Mouse (Mus musculus) ovary, postnatal 14 days (tissue): ENCODE measurements at regions not wholly inside any gene's neighbourhood (a gene's known extent, or its start where the extent isn't known, plus 50 kb on each side); places are given as distances from the start of the nearest gene placed in this dataset.

ENCODE experiments used
- DNase-seq: peaks from one replicate; pipeline ENCODE4 v3.0.0; 2022; ENCODE audit warnings: low spot score

DNA sequence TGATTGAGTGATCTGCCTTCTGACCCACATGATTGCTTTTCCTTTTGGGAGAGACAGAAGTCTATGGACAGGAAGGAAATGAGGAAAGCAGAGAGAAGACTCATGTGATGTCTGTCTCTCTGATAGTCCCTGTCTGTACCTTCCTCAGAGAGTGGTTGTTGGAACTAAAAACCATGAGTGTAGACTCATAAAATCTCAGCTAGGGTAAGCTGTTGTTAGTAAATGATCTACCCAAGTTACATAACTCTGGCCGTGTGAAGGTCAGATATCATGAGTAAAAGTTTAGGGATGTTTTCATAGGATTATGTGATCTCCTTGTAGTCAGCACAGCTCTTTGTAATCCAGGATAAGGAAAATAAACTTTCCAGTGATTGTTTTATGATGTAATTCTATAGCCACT, 183.0 kb upstream of the Slc30a5 start:
- DNase-seq = no peak

DNA sequence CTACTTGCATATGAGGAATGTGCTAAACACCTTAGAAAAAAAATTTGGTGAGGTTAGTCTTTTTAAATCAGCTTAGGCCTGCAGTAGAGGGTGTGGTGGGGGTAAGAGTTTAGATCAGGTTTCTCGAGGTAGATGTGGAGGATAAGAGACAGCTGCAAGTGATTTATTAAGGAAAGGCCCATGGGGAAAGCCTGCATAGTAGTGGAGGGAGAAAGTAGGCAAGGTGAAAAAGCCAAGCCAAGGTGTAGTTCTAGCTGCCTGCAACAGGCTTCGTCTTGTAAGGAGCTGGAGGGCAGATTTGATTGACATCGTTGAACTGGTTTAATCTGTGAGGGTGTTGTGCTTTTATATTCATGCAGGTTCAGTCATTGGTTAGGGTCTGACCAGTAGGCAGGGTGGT, 182.2 kb upstream of the Slc30a5 start:
- no peak for DNase-seq

DNA sequence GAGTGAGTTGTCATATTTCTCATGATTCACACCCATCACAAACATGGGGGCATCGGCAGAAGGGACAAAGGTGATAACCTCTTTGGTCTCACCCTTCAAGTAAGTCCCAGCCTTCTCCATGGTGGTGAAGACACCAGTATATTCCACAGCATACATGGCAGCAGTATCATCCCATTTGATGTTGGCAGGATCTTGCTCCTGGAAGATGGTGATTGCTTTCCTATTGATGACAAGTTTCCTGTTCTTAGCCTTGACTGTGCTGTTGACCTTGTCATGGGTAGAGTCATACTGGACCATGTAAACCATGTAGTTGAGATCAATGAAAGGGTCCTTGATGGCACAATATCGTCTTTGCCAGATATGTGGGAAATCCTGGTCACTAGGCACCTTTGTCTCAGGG, 180.4 kb upstream of the Slc30a5 start:
- no peak for DNase-seq

DNA sequence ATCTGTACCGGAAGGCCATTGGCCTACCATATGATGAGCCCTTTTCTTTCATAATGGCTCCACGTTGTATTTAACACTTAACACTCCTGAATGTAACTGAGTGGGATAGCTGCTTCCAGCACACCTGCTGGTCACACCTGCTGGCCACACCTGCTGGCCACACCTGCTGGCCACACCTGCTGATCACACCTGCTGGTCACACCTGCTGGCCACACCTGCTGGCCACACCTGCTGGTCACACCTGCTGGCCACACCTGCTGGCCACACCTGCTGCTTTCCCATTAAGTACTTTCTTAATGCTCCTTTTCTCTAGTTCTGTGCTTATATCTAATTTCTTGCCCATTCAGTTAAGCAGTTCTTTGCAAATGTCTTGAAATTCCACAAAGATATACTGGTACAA, 157.4 kb upstream of the Slc30a5 start:
- no peak for DNase-seq

DNA sequence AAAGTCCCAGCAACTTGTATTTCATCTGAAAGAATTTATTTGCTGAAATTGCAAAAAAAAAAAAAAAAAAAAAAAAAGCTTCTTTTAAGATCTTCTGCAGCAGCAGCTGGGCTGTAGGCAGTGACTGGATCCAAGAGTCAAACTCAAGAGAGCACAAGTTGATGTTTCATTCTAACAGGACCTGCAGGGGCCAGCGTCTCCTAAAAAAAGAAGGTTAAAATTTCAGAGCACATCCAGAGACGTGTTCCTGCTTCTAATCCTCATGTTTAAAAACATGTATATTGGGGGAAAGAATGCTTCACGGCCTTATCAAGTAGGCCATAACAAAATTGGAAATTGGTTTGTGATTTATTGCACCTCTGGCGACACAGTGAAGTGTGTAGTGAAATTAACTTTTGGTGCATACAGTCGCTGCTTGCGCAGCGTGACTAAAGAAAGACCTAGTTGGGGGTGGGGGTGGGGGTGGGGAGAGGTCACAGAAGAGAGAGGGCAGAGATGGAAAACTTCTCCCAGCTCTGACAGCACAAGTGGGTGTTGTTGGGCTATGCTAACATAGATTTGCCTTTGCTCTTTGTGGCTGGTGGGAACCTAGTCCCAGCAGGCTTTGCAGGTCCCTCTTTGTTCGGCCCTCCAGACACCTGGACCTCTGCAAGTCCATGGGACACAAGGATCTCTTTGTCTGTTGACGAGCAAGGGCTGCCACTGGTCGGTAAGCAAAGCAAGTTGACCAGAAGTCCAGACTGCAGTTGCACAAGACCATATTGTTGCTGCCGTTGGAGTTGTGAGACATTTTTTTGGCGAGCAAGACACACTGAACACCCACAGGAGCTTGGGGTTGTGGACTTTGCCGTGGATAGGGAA, 155.7 kb upstream of the Slc30a5 start:
- DNase-seq = no peak

DNA sequence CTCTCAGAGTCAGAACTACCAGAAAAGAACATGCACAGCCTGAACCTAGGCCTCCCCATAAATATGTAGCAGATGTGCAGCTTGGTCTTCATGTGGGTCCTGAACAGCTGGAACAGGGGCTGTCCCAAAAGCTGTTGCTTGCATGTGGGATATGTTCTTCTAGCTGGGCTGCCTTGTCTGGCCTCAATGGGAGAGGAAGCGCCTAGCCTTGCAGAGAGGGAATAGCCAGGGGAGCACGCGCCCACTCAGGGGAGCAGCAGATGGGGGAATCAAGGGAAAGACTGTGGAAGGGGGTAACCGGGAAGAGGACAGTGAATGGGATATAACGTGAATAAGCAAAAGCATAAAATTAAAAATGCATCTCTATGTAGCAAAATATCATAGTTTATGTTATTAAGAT, 154.9 kb upstream of the Slc30a5 start:
- DNase-seq = no peak

DNA sequence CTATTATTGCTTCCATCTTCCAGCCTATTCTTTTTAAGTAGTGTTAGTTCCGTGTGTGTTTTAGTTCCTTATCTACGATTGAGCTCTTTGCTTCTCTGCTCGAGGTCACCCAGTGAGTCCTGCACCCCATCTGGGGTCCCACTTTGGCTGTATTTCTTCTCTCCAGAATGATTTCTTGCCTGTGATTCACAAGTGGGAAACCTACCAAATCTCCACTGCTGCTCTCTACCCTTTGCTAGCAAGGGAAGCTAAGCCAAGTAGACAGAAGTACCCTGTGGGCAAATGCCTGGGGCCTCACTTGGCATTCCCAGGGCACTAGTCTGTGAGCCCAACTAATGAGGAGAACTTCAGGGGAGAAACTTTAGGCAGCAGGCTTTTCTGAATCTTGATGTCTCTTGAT, 142.5 kb upstream of the Slc30a5 start:
- no peak for DNase-seq

DNA sequence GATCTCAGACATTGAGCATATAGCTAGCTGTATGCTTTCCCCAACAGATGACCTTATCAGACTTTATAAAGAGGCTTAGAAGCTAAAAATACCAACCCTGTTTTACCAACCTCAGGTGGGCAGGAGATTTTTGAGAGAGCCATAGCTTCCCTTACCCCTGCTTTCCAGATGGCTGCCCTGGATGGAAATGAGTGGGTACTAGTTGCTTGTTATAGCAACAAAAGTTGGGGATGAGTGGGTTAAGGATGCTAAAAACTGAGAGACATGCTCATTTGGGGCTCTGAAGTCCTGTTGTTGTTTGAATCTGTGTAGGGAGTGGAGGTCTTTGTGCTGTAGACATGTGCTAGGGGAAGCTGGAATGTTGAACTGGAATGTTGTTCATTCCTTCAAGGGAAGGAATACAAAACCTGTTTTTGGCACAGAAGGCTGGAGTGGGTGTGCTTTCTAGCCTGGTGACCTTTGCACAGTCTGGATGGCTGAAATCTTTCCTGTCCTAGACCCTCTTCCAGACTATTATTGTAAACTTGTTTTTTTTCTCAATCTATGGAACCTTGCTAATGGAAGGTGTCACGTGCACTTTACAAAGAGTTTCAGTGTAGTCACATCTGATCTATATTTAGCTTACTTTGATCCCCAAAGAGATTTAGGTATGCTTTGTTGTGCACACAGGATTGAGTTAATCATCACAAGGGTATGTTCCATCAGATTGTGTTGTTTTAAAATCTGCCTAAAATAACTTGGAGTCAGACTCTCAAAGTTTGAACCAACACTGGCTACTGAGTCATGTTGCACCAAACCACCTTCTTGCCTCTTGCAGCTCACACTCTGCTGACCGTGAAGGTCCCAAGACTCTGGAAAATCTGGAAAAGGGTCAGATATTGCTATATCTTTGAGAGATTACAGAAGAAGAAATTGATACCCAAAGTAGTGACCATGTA, 138.1 kb upstream of the Slc30a5 start:
- DNase-seq = no peak

DNA sequence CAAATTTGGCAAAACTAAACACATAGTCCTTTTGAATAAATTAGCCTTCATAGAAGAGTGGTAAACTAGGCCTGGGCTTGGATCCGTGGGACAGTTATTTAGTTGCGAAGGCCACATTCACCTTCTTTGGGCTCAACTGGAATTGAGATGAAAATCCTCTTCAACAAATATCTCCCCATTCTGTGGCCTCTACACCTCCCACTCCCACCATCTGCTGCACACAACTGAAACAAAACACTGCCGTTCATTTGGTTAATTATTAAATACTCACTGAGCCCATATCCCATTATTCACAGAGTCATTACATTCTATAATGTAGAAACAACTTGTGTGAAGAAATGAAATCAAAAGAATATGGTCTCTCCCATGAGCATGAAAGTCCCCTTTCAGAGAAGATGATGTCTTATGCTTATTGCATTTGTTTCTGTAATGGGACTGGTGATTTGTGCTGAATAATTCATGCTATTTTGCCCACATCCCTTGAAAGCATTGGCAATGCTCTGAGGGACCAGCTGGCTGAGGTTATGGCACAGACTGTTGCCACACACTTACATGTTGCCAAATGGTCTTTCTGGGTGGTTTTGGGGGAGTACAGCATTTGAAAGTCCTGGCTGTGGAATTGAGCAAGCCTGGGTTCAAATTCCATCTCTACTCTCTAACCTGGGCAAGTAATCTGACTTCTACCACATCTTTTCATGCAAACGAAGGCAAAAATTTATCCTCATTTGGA, 129.7 kb upstream of the Slc30a5 start:
- no peak for DNase-seq

DNA sequence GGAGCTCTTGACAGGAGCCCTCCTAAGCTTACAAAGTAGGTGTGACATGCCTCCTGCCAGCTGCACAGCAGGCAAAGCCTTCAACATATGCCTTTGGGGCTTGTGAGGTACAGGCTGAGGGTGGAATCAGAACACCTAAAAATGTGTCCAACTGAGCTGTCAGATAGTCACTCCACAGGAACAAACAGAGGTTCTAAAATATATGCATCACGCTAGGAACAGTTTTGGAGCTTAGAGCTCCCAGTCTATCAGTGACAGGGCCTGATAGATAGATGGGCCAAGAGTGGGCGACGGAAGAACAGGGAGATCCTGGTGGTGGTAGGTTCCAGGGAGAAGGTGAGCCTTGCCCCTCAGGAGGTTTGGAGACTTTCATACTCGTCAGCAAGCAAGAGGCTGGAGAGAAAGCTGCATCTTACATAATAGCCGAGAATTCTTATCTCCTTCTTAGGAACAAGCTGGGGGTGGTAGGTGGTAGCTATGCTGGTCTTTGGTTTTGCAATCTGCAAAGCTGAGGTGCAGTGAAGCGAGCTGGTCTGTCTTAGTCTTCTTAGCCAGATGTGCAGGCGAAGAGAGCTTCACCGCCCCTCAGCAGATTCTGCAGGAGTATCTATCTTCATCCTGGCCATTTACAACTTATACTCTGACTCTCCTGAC, 121.5 kb upstream of the Slc30a5 start:
- DNase-seq = no peak

DNA sequence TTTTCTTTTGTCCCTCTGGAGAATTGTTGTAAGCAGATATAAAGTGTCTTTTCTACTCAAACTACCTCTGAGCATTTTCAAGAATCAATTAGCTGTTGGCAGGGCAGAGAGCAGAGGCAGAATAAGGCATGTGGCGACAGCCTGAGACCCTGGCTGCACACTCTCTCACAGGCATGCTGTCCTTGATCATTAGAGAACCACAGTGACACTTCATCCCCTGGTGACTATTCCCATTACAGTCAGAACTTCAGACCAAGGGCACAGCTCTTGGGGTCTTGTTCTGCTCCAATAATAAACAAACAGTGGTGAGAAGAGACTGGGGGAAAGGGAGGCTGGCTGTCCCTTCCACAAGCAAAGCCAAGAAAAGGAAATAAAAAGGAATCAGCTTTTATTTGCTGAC, 120.9 kb upstream of the Slc30a5 start:
- DNase-seq = no peak

DNA sequence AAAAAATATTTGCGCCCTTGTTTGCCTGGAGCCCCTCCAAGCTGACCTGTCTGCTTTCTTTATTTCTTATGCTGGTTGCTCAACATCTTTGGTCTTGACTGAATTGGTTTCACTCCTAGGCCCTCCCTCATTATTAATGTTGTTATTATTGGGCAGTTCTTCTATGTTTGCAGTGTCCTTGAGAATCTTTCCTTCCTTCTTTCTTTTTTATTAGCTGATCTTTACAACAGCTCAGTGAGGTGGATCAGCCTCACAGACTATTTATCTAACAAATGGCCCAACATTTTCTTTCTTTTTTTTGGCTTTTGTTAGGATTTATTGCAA, 117.9 kb upstream of the Slc30a5 start:
- DNase-seq = no peak

DNA sequence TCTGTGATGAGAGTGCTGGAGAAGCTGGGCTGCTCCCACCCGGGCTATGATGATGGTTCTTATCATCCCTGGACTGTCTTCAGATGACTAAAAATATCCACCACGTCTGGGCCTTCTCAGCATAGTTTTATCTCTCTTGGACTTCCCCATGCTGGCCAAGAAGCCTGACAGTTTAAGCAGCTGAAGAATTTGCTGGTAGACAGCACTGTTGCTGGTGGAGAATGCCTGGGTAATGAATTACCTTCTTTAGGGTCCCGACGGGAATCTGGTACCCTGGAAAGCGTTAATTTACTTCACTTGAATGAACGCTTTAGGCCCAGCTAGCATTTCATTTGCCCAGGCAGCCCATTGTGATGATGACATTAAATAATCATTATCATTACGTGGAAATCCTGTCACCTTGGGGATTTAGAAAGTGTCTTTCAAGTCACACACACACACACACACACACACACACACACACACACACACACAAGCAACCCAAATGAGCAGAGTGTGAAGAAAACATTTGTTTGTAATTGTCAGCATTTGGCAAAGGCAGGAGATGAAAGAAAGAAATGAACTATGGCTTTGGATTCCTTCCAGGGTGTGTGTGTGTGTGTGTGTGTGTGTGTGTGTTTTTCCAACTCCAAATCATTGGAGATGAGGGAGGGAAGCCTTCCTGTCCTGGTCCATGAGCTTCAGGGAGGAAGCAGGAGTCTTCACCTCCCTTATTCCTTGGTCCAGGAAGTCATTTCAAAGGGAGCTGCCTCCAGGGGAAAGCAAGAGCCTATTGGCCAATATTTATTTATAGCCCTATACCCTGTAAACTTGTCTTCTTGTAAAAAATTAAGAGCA, 117.3 kb upstream of the Slc30a5 start:
- DNase-seq = no peak

DNA sequence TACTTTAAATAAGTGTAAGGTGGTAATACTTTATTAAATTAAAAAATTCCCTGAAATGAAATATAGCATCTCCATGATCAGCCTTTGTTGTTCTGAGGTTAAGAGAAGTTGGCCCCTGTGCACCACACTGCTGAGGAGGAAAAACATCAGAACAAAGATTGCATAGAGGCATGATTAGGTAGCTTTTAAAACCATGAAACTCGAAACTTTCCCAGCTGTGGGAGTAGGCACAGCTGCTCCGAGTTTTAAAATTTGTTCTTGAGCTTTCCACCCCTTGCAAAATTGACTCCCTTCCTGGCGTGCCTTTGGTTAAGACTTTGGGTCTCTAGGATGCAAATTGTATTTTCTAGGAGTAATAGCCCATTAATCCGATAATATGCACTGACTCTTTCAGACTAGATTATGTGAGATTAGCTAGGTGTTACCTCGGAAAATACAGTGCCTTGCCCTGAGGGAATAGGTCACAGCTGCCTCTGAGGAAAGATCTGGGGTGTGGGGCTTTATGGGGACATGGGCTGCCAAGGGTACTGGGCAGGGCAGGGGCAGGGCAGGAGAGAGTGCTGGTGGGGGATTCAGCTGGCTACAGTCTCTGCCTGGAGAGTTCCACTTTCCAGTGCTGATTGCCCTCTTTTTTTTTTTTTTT, 110.1 kb upstream of the Slc30a5 start:
- DNase-seq = no peak

DNA sequence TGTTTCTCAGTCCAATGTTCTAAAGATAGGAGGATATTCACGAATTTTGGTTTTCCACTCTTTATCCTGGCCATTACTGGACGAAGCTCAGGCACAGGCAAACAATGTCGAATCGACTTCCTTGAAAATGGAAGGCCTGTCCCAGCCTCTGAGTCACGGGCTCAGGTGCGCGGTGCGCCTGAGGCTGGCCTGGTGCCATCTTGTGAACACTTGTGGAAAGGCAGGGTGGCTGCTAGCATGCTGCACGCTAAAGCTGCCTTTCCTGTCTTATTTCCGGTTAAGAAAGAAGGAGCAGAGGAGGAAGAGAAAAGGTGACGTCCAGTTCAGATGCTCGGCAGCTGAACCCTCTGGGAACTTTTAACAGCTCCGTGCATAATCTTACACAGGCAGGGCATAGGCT, 107.6 kb upstream of the Slc30a5 start:
- no peak for DNase-seq

DNA sequence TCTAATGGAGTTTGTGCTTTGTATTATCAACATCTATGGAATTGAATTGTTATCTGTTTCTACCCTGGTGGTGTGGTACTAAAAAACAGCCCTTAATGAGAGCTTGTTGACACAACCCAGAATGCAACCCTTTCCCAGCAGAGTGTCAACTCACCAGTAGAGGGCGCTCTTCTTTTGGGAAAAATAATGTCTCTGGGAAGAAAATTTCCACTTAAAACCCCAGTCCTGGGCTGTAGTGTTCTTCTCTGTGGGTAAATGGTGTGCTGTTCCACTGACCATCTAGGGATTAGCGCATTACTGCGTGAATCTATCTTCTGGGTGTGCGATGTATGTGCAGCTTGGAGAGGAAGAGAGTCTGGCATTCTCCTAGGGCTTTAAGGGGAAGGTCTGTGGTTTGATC, 106.5 kb upstream of the Slc30a5 start:
- DNase-seq = peak; percentile 58

DNA sequence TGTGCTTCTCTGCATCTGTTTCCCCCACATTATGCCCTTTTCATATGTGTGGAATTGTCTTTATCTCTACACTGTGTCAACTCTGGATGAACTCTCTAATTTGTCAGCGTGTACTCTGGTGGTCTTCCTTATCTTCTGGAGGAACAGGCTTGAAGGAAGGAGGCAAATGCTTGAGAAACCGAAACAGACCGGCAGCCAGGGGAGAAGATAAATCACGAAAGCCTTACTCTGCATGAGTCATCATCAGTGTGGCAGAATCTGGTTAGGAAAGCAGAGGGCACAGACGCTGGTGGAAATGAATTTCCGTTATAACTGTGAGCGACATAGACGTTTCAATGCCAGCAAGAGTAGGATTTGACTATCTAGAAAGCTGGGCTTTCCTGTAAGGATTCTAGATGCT, 100.0 kb upstream of the Slc30a5 start:
- DNase-seq = peak; percentile 4

DNA sequence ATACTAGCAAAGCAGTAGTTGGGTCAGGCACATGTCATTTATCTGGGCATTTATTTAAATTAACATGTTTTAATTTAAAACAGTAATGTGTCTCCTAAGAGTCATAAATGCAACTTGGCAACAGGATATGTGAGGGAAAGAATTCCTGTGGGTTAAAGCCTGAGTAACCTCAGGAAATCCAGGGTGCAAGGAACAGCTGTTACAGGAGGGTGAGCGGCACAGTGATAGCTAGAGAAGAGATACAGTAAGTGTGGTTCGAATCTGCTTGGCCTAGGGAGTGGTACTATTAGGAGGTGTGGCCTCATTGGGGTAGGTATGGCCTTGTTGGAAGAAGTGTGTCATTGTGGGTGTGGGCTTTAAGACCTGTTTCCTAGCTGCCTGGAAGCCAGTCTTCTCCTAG, 66.3 kb upstream of the Slc30a5 start:
- DNase-seq = no peak

DNA sequence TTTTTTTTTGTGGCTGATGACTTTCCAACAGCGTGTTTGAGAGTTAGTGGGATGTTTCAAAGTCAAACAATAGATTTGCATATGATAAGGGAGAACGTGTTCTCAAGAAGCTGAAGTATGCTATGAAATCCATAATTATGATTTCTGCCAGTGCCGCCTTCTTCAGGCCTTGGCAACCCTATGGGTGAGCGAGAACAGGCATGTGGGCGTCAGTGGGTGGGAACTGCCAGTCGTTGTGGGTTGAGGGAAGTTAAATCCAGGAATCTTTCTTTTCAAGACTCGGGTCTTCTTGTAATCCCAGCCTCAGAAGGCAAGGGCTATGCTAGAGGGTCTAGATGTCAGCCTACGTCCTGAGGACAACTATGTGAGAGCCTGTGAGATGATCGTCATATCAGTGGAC, 60.6 kb upstream of the Slc30a5 start:
- no peak for DNase-seq

DNA sequence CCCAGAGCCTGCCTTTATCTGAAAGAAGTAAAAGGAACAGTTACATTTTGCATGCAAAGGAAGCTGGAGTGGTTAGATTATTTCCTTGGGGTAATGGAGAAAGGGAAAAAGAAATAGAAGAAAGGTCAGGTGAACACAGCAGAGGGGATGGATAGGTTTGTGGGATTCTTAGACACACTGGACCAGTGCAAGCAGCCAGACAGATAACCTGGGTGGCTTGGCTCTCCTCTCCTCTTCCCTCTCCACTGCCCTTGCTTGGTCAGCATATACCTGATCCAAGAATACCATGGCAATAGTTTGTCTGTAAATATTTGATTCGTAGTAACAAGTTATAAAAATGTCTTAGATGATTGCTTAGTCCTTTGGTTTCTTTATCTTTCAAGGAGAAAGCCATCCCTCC, 59.9 kb upstream of the Slc30a5 start:
- DNase-seq = no peak

DNA sequence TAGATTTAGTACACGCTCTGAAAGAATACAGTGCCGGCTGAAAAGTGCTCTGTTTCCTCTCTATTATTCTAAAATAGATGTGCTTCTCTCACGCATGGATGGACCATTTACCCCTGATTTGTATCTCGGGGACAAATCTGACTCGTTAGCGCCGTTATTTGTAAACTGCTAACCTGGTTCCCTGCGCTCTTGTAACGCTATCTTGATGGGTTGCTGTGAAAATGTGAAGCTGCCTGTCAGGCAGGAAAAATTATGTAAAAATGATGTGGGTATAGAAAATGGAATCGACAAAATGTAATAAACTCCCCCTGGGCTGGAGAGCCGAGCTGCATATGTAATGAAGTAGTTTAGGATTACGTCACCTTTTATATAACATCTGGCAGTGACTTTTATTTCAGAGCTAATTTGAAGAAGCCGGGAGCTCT, 59.4 kb upstream of the Slc30a5 start:
- no peak for DNase-seq
